Mouse (Mus musculus) intestine, embryonic 15.5 days (tissue): ENCODE results near the gene Pik3r5. TPM values are rescaled to one million over a fixed set of nuclear protein-coding genes. Genes with fewer than 3 reads are reported as not detected.

Experiments
- ATAC-seq: fragments of 200-750 bp; cut with Nextera tagmentation; 2 replicates; pipeline ENCODE4 v1.8.0; 2017; ENCODE audit warnings: moderate TSS enrichment, moderate library complexity
- H3K27ac ChIP-seq: fragments of 300-500 bp; sonication (generic); 2 replicates; pipeline ENCODE4 v1.5.1; 2015; ENCODE audit warnings: mild to moderate bottlenecking, inconsistent platforms
- H3K27me3 ChIP-seq: fragments of 300-500 bp; sonication (generic); replicated peaks from 2 replicates; pipeline ENCODE4 v1.6.1; 2015; ENCODE audit warnings: inconsistent platforms
- H3K36me3 ChIP-seq: fragments of 300-500 bp; sonication (generic); 2 replicates; pipeline ENCODE4 v1.6.1; 2015; ENCODE audit warnings: inconsistent platforms
- H3K4me1 ChIP-seq: fragments of 300-500 bp; sonication (generic); replicated peaks from 2 replicates; pipeline ENCODE4 v1.6.1; 2015; ENCODE audit warnings: inconsistent platforms
- H3K4me2 ChIP-seq: fragments of 300-500 bp; sonication (generic); replicated peaks from 2 replicates; pipeline ENCODE4 v1.6.1; 2015; ENCODE audit warnings: mild to moderate bottlenecking, inconsistent platforms
- H3K4me3 ChIP-seq: fragments of 300-500 bp; sonication (generic); replicated peaks from 2 replicates; pipeline ENCODE4 v1.5.1; 2015; ENCODE audit warnings: inconsistent platforms
- H3K9ac ChIP-seq: fragments of 300-500 bp; sonication (generic); 2 replicates; pipeline ENCODE4 v1.6.1; 2015; ENCODE audit warnings: inconsistent platforms
- H3K9me3 ChIP-seq: fragments of 300-500 bp; sonication (generic); 2 replicates; pipeline ENCODE4 v1.6.1; 2016; ENCODE audit warnings: inconsistent platforms
- WGBS: fragments of 180-500 bp; shearing (Covaris S2); methylation state at CpG from one replicate; pipeline ENCODE4 v1.1.7; 2015; 5-methylcytosine and 5-hydroxymethylcytosine counted together
- polyA plus RNA-seq: library from polyadenylated mRNA; unstranded; fragments of >200 nt; fragmentation: Nextera tagmentation; extraction: Ambion mirVana; gene quantifications from 2 replicates; pipeline ENCODE4 v1.2.1, GENCODE M21; 2015

Gene Pik3r5
- polyA plus RNA-seq, 1 experiment from 2014 or later: 0.49 TPM

DNA sequence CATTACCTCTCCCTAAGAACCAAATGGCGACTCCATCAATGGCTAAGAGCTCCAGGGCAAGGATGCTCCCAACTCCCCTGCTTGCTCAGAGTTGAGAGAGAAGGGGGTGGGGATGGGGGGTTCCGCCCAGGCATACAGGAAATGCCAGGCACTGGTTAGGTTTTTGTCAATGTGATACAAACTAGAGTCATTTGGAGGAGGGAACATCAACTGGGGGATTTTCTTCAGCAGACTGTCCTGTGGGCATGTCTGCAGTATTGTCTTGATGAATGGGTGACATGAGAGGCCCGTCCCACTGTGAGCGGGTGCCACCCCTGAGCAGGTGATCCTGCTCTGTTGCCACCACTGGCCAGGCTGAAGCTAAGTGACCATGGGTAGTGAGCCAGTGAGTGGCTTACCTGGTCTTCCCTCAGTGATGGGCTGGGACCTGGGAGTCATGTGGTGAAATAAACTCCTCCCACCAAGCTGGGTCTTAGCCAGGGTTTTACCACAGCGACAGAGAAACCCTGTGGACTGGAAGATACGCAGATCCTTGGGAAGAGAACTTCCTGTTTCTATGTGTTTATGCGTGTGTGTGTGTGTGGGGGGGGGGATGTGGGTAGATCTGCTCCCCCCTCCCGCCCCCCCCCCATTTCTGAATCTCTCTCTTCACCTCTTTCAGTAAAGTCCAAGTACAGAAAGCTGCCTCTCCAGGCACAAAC is 67.2 kb downstream of the Pik3r5 start:
- 0 out of 2 replicates have a peak, but pooled peaks cover 5% of the 10 kb centered on the region for H3K4me1 ChIP-seq
- H3K4me3 ChIP-seq: no peak overlapping the region
- no peaks in the 10 kb centered on the region for H3K36me3 ChIP-seq
- H3K27me3 ChIP-seq: no peaks in the 10 kb centered on the region
- 63% methylated on average over 7 of the region's 8 CpGs for whole genome bisulfite sequencing
- H3K9ac ChIP-seq: no peak overlapping the region
- H3K27ac ChIP-seq: no peak overlapping the region
- H3K4me2 ChIP-seq: no peak overlapping the region
- no peak for ATAC-seq
- H3K9me3 ChIP-seq: no peaks in the 10 kb centered on the region

DNA sequence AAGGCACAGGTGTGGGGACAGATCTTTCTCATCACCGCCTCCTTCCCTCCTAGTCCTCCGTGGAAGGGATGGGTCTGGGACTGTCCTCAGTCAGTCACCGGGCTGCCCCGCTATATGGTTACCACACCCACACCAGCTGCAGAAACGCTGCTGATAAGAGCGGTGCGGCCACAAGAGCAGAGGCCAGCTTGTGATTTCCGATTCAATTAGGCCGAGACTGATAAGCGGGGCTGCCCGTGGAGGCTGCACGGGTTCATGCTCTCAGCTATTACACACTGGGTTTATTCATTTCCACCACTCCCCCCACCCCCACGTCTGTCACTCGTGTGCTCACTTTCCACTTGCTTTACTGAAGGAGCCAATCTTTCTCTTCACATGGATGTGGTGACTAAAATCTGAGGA is 69.0 kb downstream of the Pik3r5 start:
- no peaks in the 10 kb centered on the region for H3K36me3 ChIP-seq
- no peaks in the 10 kb centered on the region; the same call in 1 of the 2 replicates for H3K27me3 ChIP-seq
- no peak overlapping the region for H3K4me3 ChIP-seq
- no peaks in the 10 kb centered on the region for H3K9me3 ChIP-seq
- no peak overlapping the region for H3K27ac ChIP-seq
- ATAC-seq: peak; percentile 82
- 49% methylated on average over 14 of the region's 14 CpGs for WGBS
- H3K4me2 ChIP-seq: peak overlapping the region; percentile 30; the same call in 1 of the 2 replicates
- H3K4me1 ChIP-seq: 0 out of 2 replicates have a peak, but pooled peaks cover 5% of the 10 kb centered on the region
- no peak overlapping the region for H3K9ac ChIP-seq

DNA sequence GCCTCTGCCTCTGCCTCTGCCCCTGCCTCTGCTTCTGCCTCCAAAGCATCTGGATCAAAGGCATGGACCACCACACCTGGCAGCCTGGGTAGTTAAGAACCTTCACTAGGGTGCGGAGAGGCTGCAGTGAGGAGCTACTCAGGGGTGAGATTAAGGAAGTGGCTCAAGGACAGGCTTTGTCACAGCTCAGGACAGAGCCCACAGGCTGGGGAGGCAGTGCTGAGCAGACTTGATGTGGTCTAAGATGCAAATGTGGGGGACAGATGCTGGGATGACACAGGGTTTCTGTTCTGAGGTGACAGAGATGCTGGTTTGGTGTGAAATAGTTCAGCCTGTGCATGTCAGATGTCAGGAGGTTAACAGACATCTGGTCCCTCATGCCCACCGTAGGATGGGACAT is 70.5 kb downstream of the Pik3r5 start:
- no peaks in the 10 kb centered on the region for H3K9me3 ChIP-seq
- WGBS: 66% methylated on average over 2 of the region's 2 CpGs
- no peak overlapping the region for H3K27ac ChIP-seq
- H3K4me1 ChIP-seq: 0 out of 2 replicates have a peak, but pooled peaks cover 5% of the 10 kb centered on the region
- ATAC-seq: no peak
- no peaks in the 10 kb centered on the region; the same call in 1 of the 2 replicates for H3K27me3 ChIP-seq
- no peak overlapping the region for H3K9ac ChIP-seq
- no peak overlapping the region for H3K4me2 ChIP-seq
- H3K36me3 ChIP-seq: no peaks in the 10 kb centered on the region
- H3K4me3 ChIP-seq: no peak overlapping the region

DNA sequence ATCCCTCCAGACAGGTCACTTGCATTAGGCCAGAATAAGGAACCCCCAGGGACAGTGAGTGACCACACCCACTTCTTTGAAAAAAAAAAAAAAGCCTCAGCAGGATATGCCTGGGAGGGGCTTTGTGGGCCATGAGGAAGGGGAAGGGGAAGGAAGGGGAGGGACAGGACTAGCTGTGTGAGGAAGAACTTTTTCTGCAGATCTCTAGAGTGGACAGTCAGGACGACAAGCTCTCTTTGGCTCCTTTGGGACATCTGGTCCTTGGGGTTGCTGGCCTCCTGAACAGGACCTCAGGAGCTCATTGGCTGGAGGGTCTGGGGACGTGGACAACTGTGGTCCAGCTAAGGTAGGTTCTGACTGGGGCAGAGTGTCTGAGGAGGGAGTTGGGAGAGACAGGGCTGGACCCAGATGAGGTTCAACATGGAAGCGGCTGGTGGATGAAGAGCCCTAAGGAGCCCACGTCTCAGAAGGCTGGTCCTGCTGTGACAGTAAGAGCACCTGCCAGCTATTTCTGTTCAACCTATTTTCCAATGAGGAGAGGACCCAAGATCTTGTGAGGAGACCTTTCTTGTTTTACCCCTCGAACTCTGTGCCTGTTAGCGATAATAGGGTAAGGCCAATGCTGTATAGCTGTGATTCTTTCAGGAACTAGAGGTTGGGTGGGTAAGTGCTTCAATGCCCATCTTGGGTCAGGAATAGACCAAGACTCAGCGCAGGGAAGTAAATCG is 71.1 kb downstream of the Pik3r5 start, which contains the start of gene Pik3r6:
TSS of gene Pik3r6 (plus strand) at position 118 of the 728 bp plus-strand sequence.
- H3K36me3 ChIP-seq: no peaks in the 10 kb centered on the region
- H3K4me3 ChIP-seq: 0 out of 2 replicates have a peak within 1 kb of the TSS, but pooled peaks have one; percentile 4
- peak within 1 kb of the TSS; percentile 9 for H3K4me2 ChIP-seq
- H3K4me1 ChIP-seq: 0 out of 2 replicates have a peak, but pooled peaks cover 5% of the 10 kb centered on the region
- no peak within 1 kb of the TSS for H3K27ac ChIP-seq
- H3K9me3 ChIP-seq: no peaks in the 10 kb centered on the region
- no peak within 1 kb of the TSS for H3K9ac ChIP-seq
- WGBS: 81% methylated on average over 8 of the region's 8 CpGs
- no peak for ATAC-seq
- no peaks in the 10 kb centered on the region; the same call in 1 of the 2 replicates for H3K27me3 ChIP-seq

DNA sequence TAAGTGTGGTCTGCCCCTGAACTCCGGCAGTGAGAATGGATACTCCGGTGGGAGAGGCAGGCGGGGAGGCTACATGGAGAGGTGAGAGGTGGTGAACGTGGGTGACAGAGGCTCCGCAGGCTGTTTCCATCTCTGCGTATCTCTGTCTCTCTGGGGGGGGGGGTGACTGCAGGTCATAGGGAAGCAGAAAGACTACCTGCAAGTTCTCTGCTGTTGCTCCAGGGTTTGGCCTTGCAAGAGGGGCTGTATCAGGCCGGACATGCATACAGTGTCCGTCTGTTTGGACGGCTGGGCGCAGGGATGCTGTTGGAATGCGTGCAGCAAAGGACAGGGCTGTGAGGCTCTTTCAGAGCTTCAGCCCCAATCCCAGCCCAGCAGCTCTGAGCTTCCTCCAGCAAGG is 73.0 kb downstream of the Pik3r5 start:
- no peak overlapping the region for H3K4me3 ChIP-seq
- ATAC-seq: no peak
- 0 out of 2 replicates have a peak, but pooled peaks cover 5% of the 10 kb centered on the region for H3K4me1 ChIP-seq
- no peak overlapping the region for H3K4me2 ChIP-seq
- no peaks in the 10 kb centered on the region for H3K36me3 ChIP-seq
- no peak overlapping the region for H3K27ac ChIP-seq
- 85% methylated on average over 11 of the region's 11 CpGs for WGBS
- no peak overlapping the region for H3K9ac ChIP-seq
- no peaks in the 10 kb centered on the region; the same call in 1 of the 2 replicates for H3K27me3 ChIP-seq
- no peaks in the 10 kb centered on the region for H3K9me3 ChIP-seq

DNA sequence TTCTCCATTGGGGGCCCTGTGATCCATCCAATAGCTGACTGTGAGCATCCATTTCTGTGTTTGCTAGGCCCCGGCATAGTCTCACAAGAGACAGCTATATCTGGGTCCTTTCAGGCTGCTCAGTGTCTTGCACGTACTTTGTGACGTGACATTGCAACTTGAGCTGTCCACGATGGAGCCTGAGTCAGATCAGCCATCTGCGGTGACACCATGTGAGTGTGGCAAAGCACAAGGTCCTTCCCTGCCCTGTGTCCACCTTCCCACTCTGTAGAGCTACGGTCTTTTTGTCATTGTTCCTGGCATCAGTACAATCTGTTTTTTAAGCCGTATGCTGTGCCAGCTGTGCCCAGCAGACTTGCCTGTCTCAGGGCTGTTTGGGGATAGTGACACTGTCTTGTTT is 75.3 kb downstream of the Pik3r5 start:
- no peaks in the 10 kb centered on the region for H3K4me1 ChIP-seq
- no peaks in the 10 kb centered on the region; the same call in 1 of the 2 replicates for H3K27me3 ChIP-seq
- H3K9me3 ChIP-seq: no peaks in the 10 kb centered on the region
- H3K27ac ChIP-seq: no peak overlapping the region
- H3K9ac ChIP-seq: no peak overlapping the region
- no peak for ATAC-seq
- H3K36me3 ChIP-seq: no peaks in the 10 kb centered on the region
- H3K4me2 ChIP-seq: no peak overlapping the region
- 89% methylated on average over 7 of the region's 7 CpGs for WGBS
- H3K4me3 ChIP-seq: no peak overlapping the region

DNA sequence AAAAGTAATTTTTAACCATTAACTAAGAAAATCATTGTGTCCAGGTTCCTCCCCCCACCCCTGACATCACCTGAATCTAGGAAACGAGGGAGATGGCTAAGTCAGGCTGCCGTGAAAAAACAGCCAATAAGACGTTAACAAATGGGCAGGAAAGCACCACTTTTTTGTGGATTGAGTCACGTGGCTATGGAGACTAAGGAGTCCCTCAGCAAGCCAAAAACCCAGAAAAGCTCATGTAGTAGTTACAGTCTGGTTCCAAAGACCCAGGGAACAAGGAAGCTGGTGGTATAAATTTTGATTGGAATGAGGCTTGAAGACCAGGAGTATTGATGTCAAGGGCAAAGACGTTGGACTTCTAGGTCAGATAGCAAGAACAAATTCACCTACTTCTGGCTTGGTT is 76.7 kb downstream of the Pik3r5 start:
- ATAC-seq: no peak
- H3K4me3 ChIP-seq: no peak overlapping the region
- WGBS: 64% methylated on average over 5 of the region's 5 CpGs
- H3K9me3 ChIP-seq: no peaks in the 10 kb centered on the region
- no peaks in the 10 kb centered on the region for H3K4me1 ChIP-seq
- H3K27ac ChIP-seq: no peak overlapping the region
- no peaks in the 10 kb centered on the region for H3K36me3 ChIP-seq
- no peaks in the 10 kb centered on the region; the same call in 1 of the 2 replicates for H3K27me3 ChIP-seq
- H3K9ac ChIP-seq: no peak overlapping the region
- no peak overlapping the region for H3K4me2 ChIP-seq

DNA sequence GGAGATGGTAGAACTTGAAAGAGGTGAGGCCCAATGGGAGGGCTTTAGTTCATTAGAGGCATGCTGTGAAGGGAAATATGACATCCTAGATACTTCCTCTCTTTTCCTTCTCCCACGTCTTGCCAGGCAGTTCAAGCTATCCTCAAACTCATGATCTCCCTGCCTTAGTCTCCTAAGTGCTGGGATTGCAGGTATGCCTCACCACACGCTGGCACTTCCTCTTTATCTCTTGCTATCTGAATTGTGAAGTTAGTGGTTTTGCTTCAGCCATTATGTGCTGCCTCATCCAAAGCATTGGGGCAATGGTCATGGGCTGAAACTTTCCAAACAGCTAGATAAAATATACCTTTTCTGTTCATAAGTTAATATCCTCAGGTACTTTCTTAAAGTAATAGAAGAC is 77.3 kb downstream of the Pik3r5 start:
- H3K4me2 ChIP-seq: no peak overlapping the region
- H3K4me1 ChIP-seq: no peaks in the 10 kb centered on the region
- H3K9ac ChIP-seq: no peak overlapping the region
- no peaks in the 10 kb centered on the region for H3K9me3 ChIP-seq
- no peaks in the 10 kb centered on the region; the same call in 1 of the 2 replicates for H3K27me3 ChIP-seq
- no peaks in the 10 kb centered on the region for H3K36me3 ChIP-seq
- ATAC-seq: no peak
- 55% methylated on average over 2 of the region's 2 CpGs for WGBS
- H3K27ac ChIP-seq: no peak overlapping the region
- no peak overlapping the region for H3K4me3 ChIP-seq

DNA sequence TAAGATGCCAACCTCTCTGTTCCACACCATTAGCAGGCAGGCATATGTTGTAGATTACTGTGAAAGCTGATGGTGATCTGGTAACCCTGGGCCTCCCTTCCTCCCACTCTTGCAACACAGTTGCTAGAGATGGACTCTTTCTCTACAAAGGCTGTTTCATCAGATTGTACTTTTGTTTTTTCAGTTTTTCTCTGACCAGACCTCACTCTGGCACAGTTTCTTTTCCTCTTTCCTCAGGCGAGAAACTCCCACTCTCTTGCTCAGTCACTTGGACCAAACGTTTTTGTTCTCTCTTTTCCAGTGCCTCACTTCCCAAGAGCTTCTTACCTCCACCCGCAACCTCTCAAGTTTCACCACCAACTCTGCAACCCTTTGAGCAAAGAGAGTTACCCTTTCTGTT is 82.0 kb downstream of the Pik3r5 start:
- Histone ChIP-seq H3K36me3 (no peaks in the 10 kb centered on the region), H3K4me2 (no peak overlapping the region), H3K27ac (no peak overlapping the region), H3K9me3 (no peaks in the 10 kb centered on the region), H3K4me1 (no peaks in the 10 kb centered on the region), H3K27me3 (no peaks in the 10 kb centered on the region), H3K9ac (no peak overlapping the region), H3K4me3 (no peak overlapping the region)
- no peak for ATAC-seq
- WGBS: 48% methylated on average over 3 of the region's 3 CpGs

DNA sequence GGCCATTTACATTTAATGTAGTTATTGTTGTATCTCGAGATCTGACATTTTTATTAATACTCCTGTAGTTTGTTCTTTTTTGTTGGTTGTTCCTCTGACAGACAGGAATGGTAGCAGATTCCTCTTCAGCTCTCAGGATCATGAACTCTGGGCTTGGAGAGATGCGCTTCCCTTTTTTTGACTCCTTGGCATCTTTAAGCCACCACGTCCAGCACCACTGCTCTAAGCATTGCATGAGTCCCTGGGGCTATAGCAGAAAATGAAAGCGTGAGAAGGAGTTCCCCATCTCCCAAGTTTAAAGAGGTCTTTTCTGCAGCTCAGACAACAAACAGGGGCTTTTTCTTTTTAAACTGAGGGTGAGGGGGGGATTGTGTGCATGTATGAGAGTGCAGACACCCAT is 87.4 kb downstream of the Pik3r5 start:
- H3K27me3 ChIP-seq: no peaks in the 10 kb centered on the region
- H3K4me3 ChIP-seq: no peak overlapping the region
- H3K36me3 ChIP-seq: no peaks in the 10 kb centered on the region
- no peak for ATAC-seq
- WGBS: 85% methylated on average over 4 of the region's 4 CpGs
- no peak overlapping the region for H3K27ac ChIP-seq
- H3K9ac ChIP-seq: no peak overlapping the region
- H3K9me3 ChIP-seq: no peaks in the 10 kb centered on the region
- H3K4me1 ChIP-seq: no peaks in the 10 kb centered on the region
- no peak overlapping the region for H3K4me2 ChIP-seq

DNA sequence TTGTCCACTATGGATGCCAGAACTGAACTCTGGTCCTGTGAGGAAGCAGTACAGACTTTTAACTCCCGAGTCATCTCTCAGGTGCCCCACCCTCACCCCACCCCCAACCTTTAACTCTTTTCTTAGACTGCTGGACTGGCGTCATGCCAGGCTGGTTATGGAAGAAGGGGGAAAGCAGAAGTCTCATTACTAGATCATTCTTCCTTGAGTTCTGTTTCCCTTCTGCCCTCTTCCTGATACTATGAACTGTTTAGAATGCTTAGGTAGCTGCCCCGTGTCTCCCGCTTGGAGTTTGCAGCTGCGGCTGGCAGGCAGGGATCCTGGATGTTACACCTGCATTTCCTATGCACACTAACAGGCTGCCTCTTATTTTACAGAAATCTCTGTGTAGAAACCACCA is 87.9 kb downstream of the Pik3r5 start:
- 78% methylated on average over 5 of the region's 5 CpGs for WGBS
- H3K36me3 ChIP-seq: no peaks in the 10 kb centered on the region
- no peak overlapping the region for H3K9ac ChIP-seq
- no peak overlapping the region for H3K4me3 ChIP-seq
- H3K4me2 ChIP-seq: no peak overlapping the region
- ATAC-seq: no peak
- no peaks in the 10 kb centered on the region for H3K27me3 ChIP-seq
- no peak overlapping the region for H3K27ac ChIP-seq
- H3K9me3 ChIP-seq: no peaks in the 10 kb centered on the region
- no peaks in the 10 kb centered on the region for H3K4me1 ChIP-seq

DNA sequence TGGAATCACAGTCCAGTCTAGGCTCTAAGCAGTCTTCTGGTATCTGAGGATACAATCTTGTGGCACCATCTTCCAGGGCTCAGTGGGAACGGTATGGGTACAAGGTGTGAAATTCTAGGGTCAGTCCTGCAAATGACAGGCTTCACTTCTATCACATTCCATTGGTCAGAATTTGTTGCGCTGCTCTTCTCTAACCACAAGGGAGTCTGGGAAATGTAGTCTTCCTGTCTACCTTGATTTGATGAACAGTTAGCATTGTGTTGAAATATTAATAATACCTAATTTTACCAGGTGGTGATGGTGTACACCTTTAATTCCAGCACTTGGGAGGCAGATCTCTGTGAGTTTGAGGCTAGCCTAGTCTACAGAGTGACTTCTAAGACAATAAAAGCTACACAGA is 88.5 kb downstream of the Pik3r5 start:
- H3K4me1 ChIP-seq: no peaks in the 10 kb centered on the region
- 89% methylated on average over 2 of the region's 2 CpGs for WGBS
- H3K4me2 ChIP-seq: no peak overlapping the region
- no peak overlapping the region for H3K9ac ChIP-seq
- H3K27me3 ChIP-seq: no peaks in the 10 kb centered on the region
- H3K27ac ChIP-seq: no peak overlapping the region
- no peak for ATAC-seq
- no peaks in the 10 kb centered on the region for H3K36me3 ChIP-seq
- H3K4me3 ChIP-seq: no peak overlapping the region
- no peaks in the 10 kb centered on the region for H3K9me3 ChIP-seq
